Mouse (Mus musculus) lung, embryonic 14.5 days (tissue): ENCODE data around the gene Zbtb8a. TPM values are rescaled to one million over a fixed set of nuclear protein-coding genes. Genes with fewer than 3 reads are reported as not detected.
"Not testable (repeated sequence)": the region's sequence is repeated elsewhere in the genome, so short reads cannot be mapped to it uniquely, and the experiment has no call there.

Experiments used
- ATAC-seq: fragments of 200-750 bp; cut with Nextera tagmentation; 2 replicates; pipeline ENCODE4 v1.8.0; 2017; ENCODE audit warnings: mild to moderate bottlenecking, moderate TSS enrichment, moderate library complexity; ENCODE audit not compliant: insufficient read depth
- DNase-seq: peaks from one replicate; pipeline ENCODE4 v3.0.0-alpha.2; 2015
- H3K27ac ChIP-seq: fragments of 300-500 bp; sonication (generic); 2 replicates; pipeline ENCODE4 v1.5.1; 2014; ENCODE audit warnings: low read depth, mild to moderate bottlenecking, moderate library complexity
- H3K27me3 ChIP-seq: fragments of 300-500 bp; sonication (generic); 2 replicates; pipeline ENCODE4 v1.6.1; 2014; ENCODE audit warnings: low read length, control low read depth; ENCODE audit not compliant: insufficient read depth
- H3K36me3 ChIP-seq: fragments of 300-500 bp; sonication (generic); 2 replicates; pipeline ENCODE4 v1.6.1; 2014; ENCODE audit warnings: control low read depth; ENCODE audit not compliant: insufficient read depth
- H3K4me1 ChIP-seq: fragments of 300-500 bp; sonication (generic); 2 replicates; pipeline ENCODE4 v1.6.1; 2014; ENCODE audit warnings: antibody characterized with exemption, control low read depth; ENCODE audit not compliant: insufficient read depth
- H3K4me2 ChIP-seq: fragments of 300-500 bp; sonication (generic); 2 replicates; pipeline ENCODE4 v1.6.1; 2014; ENCODE audit warnings: mild to moderate bottlenecking
- H3K4me3 ChIP-seq: fragments of 300-500 bp; sonication (generic); 2 replicates; pipeline ENCODE4 v1.5.1; 2014; ENCODE audit warnings: low read depth, low read length
- H3K9ac ChIP-seq: fragments of 300-500 bp; sonication (generic); 2 replicates; pipeline ENCODE4 v1.6.1; 2014
- H3K9me3 ChIP-seq: fragments of 300-500 bp; sonication (generic); 2 replicates; pipeline ENCODE4 v1.6.1; 2016; ENCODE audit warnings: low read depth, low read length, control low read depth
- CTCF ChIP-seq: IDR thresholded peaks from 2 replicates; pipeline ENCODE4 v1.5.1; 2016; ENCODE audit warnings: antibody characterized with exemption, low read depth
- WGBS: fragments of 180-500 bp; shearing (Covaris S2); extraction: QIAGEN DNeasy Blood & Tissue Kit; methylation state at CpG from one replicate; pipeline ENCODE4 v1.1.7; 2014; 5-methylcytosine and 5-hydroxymethylcytosine counted together
- polyA plus RNA-seq: library from polyadenylated mRNA; unstranded; fragments of >200 nt; fragmentation: Nextera tagmentation; extraction: Ambion mirVana; gene quantifications from 2 replicates; pipeline ENCODE4 v1.2.1, GENCODE M21; 2014

Gene Zbtb8a
- polyA plus RNA-seq, 1 experiment from 2014 or later, result 16.2 TPM

DNA sequence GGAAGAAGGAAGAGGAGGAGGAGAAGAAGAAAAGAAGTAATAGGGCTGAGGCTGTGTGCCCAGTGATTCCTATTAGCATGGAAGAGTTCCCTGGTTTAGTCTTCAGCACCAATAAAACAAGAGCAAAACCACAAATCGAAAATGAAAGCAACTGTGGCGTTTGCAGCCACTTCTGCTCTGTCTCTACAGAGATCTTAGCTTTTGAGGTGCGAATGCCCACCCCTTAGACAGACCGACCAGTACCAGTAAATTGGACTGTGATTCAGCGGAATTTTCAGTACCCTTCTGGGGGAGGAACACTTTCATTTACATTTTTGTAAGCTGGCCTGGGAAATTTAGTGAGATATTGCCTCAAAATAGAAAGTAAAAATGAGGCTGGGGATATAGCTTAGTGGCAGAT, 12.7 kb downstream of the Zbtb8a start:
- H3K9me3 ChIP-seq, result no peaks in the 10 kb centered on the region
- no peak for ATAC-seq

DNA sequence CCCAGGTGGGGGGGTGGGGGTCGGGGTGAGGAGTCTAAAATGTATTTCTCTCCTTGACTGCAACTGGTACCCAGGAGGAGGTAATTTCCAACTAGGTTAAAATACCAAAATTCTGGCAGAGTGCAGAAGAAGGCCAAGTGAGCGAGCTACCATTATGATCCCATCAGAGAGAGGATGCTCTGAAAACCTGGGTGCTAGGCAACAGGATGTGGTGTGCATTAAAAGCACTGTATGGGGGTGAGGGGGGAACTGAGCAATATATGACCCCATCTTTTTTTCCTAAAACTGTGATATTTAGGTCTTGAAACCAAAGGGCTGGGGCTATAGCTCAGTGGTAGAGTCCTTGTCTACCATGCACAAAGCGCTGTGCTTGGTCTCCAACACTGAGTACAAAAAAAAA, 13.5 kb downstream of the Zbtb8a start:
- H3K4me2 ChIP-seq, result no peak overlapping the region
- TF ChIP-seq CTCF, result no peak
- H3K9me3 ChIP-seq, result no peaks in the 10 kb centered on the region
- H3K36me3 ChIP-seq, result peaks cover 23% of the 10 kb centered on the region
- ATAC-seq (no peak), DNase-seq (no peak)
- H3K9ac ChIP-seq, result no peak overlapping the region
- 83% methylated on average over 3 of the region's 3 CpGs for WGBS
- H3K4me3 ChIP-seq, result no peak overlapping the region
- H3K27ac ChIP-seq, result no peak overlapping the region
- no peaks in the 10 kb centered on the region for H3K4me1 ChIP-seq
- H3K27me3 ChIP-seq, result no peaks in the 10 kb centered on the region

More for the DNA sequence above, 12.7 kb downstream of the Zbtb8a start:
- no peaks in the 10 kb centered on the region for H3K4me1 ChIP-seq
- DNase-seq, result no peak
- WGBS, result 89% methylated on average over 5 of the region's 5 CpGs
- peaks cover 14% of the 10 kb centered on the region for H3K36me3 ChIP-seq
- H3K4me2 ChIP-seq, result no peak overlapping the region
- no peak overlapping the region for H3K9ac ChIP-seq
- no peaks in the 10 kb centered on the region for H3K27me3 ChIP-seq
- H3K27ac ChIP-seq, result no peak overlapping the region
- no peak overlapping the region for H3K4me3 ChIP-seq
- no peak for TF ChIP-seq CTCF

DNA sequence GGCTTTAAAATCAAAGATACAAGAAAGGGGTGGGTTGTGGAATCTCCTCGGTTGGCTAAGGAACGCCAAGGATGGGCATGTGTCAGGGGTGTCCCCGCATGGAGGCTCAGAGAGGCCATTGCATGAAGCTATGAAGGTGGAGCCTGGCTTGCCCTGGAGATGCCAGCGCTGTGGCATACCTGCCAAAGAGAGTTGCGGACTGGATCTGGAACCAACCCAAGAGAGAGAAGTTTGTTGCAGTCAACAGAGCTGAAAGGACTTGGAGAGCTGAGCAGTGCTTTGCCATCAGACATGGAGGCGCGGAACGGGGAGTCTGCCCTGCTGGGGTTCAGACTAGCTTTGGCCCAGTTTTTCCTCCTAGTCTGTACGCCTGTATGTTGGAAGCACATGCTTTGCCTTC, 14.5 kb downstream of the Zbtb8a start:
- DNase-seq (no peak), ATAC-seq (no peak)
- 92% methylated on average over 9 of the region's 9 CpGs for WGBS
- H3K4me1 ChIP-seq, result no peaks in the 10 kb centered on the region
- no peak overlapping the region for H3K27ac ChIP-seq
- H3K4me3 ChIP-seq, result no peak overlapping the region
- H3K9me3 ChIP-seq, result no peaks in the 10 kb centered on the region
- no peak overlapping the region for H3K9ac ChIP-seq
- no peaks in the 10 kb centered on the region for H3K27me3 ChIP-seq
- H3K36me3 ChIP-seq, result peaks cover 23% of the 10 kb centered on the region
- TF ChIP-seq CTCF, result no peak
- no peak overlapping the region for H3K4me2 ChIP-seq

DNA sequence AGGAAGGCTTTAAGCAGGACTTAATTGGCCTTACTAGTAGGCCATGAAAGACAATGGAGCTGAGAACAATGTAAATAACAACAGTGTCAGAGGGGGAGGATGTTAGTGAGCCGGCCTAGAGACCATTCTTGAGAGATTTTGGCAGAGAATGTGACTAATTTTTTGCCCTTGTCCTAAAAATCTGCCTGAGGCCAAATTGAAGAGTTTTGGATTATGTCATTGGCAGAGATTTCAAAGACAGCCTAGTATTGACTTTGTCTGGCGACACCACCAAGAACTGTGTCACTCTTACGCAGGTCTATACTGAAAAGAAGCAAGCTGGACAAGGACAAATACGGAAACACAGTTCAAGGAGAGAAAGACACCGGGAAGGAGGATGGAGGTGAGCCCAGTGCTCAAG, 15.1 kb downstream of the Zbtb8a start:
- ATAC-seq (no peak), DNase-seq (no peak)
- Histone ChIP-seq H3K27ac (no peak overlapping the region), H3K4me2 (no peak overlapping the region), H3K9me3 (no peaks in the 10 kb centered on the region), H3K9ac (no peak overlapping the region), H3K4me3 (no peak overlapping the region), H3K36me3 (peaks cover 30% of the 10 kb centered on the region), H3K4me1 (no peaks in the 10 kb centered on the region), H3K27me3 (no peaks in the 10 kb centered on the region)
- WGBS, result 75% methylated on average over 5 of the region's 5 CpGs
- no peak for TF ChIP-seq CTCF

DNA sequence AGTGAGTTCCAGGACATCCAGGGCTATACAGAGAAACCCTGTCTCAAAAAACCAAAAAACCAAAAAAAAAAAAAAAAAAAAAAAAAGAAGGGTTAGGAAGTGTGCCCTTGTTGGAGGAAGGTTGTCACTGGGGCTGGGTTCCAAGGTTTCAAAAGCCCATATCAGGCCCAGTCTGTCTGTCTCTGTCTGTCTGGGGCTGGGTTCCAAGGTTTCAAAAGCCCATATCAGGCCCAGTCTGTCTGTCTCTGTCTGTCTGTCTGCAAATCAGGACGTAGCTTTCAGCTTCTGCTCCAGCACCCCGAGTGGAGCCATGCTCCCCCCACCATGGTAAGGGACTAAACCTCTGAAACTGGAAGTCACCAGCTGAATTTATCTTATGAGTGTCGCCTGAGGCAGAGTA, 15.7 kb downstream of the Zbtb8a start:
- 84% methylated on average over 3 of the region's 3 CpGs for WGBS
- DNase-seq, H3K9ac ChIP-seq, H3K4me1 ChIP-seq, H3K27ac ChIP-seq, H3K4me3 ChIP-seq, H3K9me3 ChIP-seq, H3K27me3 ChIP-seq, ATAC-seq, H3K4me2 ChIP-seq: not testable (repeated sequence)
- H3K36me3 ChIP-seq, result peaks cover 32% of the 10 kb centered on the region

DNA sequence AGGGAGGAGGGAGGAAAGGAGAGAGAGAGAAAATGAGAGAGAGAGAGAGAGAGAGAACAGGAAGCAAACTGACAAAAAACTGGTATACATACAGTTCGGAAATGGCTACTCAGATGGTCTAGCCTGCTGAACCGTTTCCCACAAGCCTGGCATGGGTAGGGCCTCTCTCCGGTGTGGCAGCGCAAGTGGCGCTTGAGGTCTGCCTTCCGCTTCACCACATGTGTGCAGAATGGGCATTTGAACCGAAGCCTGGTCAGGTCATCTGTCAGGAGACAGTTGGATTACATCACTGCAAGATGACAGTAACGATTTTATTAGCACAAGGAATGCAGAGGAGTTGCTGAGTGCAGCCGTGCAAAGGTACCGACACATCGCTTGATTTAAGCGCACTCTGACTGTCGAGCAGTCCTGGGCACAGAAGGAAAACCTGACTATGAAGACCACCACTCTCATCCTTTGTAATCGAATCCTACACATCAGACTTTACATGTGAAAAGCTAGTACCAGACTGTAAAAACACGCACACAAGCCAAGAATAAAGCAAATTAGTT, 20.2 kb downstream of the Zbtb8a start:
- no peak for TF ChIP-seq CTCF
- H3K4me1 ChIP-seq, result no peaks in the 10 kb centered on the region
- peaks cover 57% of the 10 kb centered on the region for H3K36me3 ChIP-seq
- DNase-seq (no peak), ATAC-seq (no peak)
- H3K27ac ChIP-seq, result no peak overlapping the region
- no peak overlapping the region for H3K9ac ChIP-seq
- no peaks in the 10 kb centered on the region for H3K9me3 ChIP-seq
- 82% methylated on average over 15 of the region's 15 CpGs for WGBS
- no peak overlapping the region for H3K4me2 ChIP-seq
- no peak overlapping the region for H3K4me3 ChIP-seq
- H3K27me3 ChIP-seq, result no peaks in the 10 kb centered on the region

DNA sequence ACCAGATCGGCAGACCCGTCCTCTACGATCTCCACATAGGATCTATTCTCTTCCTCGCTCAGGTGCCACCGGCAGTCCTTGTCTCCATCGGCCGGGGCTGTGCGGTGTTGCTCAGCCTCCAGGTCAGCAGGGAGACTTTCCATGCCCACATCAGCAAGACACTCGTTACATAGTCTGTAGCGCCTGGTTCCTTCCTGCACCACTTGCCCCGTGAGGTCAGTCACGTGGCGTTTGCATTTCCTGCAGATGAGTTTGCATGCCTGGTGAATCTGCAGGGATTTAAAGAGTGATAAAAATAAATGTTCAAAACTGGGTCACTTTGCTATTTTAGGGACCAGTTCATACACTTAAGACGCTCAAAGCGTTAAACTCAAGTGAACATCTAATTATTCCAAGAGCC, 23.7 kb downstream of the Zbtb8a start:
- no peak for ATAC-seq
- WGBS, result 74% methylated on average over 15 of the region's 15 CpGs

DNA sequence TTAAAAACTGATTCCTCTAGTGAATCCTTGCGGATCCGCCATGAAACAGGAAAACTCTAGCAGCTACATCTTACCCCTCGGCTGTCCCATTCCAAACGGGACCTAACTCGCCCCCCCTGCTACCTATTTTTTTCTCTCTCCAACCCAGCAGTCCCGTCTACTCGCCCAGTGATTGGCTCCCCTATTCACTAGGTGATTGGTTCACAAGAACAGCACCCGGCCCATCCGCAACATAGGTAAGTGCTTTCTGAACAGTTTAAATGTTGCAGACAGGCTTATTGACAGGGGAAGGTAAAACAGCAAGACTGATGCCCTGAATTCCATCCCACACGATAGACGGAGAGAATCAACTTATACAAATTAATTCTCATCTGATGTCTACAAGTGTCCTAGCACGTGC, 24.7 kb downstream of the Zbtb8a start:
- Histone ChIP-seq H3K9ac (no peak overlapping the region), H3K4me2 (no peak overlapping the region), H3K27ac (no peak overlapping the region), H3K4me1 (no peaks in the 10 kb centered on the region), H3K9me3 (no peaks in the 10 kb centered on the region), H3K36me3 (peaks cover 39% of the 10 kb centered on the region), H3K4me3 (no peak overlapping the region), H3K27me3 (no peaks in the 10 kb centered on the region)
- ATAC-seq (no peak), DNase-seq (no peak)
- TF ChIP-seq CTCF, result no peak
- WGBS, result 81% methylated on average over 12 of the region's 12 CpGs

More for the DNA sequence above, 23.7 kb downstream of the Zbtb8a start:
- Histone ChIP-seq H3K4me1 (no peaks in the 10 kb centered on the region), H3K4me3 (no peak overlapping the region), H3K9me3 (no peaks in the 10 kb centered on the region), H3K4me2 (no peak overlapping the region), H3K27ac (no peak overlapping the region), H3K27me3 (no peaks in the 10 kb centered on the region), H3K36me3 (peaks cover 43% of the 10 kb centered on the region), H3K9ac (no peak overlapping the region)
- no peak for DNase-seq
- no peak for TF ChIP-seq CTCF
